Mouse (Mus musculus): ENCODE measurements around the gene Olfr617. TPM values are rescaled to one million over a fixed set of nuclear protein-coding genes. Genes with fewer than 3 reads are reported as not detected.
"Not testable (repeated sequence)": the region's sequence is repeated elsewhere in the genome, so short reads cannot be mapped to it uniquely, and the experiment has no call there.

Gene Olfr617
- not detected in 2 replicates for polyA plus RNA-seq (2014; fragmentation: Nextera tagmentation; extraction: Ambion mirVana)

- no peak within 1 kb of the TSS for H3K9ac ChIP-seq
- H3K4me3 ChIP-seq (replicated peaks; ENCODE audit: low read length): no peak within 1 kb of the TSS
- H3K4me2 ChIP-seq (replicated peaks): no peak within 1 kb of the TSS
- H3K9me3 ChIP-seq (ENCODE audit: control insufficient read depth, low read length): no peaks in the 10 kb centered on the region
- no peaks in the 10 kb centered on the region for H3K36me3 ChIP-seq (replicated peaks; ENCODE audit: control insufficient read depth, insufficient read depth)
- H3K27me3 ChIP-seq (ENCODE audit: control insufficient read depth, insufficient read depth, low read length): no peaks in the 10 kb centered on the region
- 81% methylated on average over 1 of the region's 1 CpGs for WGBS
- ATAC-seq (ENCODE audit: low FRiP score): no peak
- no peaks in the 10 kb centered on the region for H3K4me1 ChIP-seq (replicated peaks; ENCODE audit: control insufficient read depth, insufficient read depth, low read length)
- H3K27ac ChIP-seq: no peak within 1 kb of the TSS
- no peak for DNase-seq (ENCODE audit: low spot score)
Observed at GRCm38 (mm10) chr7:103572761-103573160, at the start of gene Olfr617. Gene Olfr617 (plus strand): TSS chr7:103573061.

GRCm38 (mm10) chr7:103542617-103543016 lies 30.2 kb upstream of the Olfr617 start, which contains the start of gene Olfr612:
Gene Olfr612 (minus strand): TSS chr7:103542717.
- not testable (repeated sequence) for H3K4me3 ChIP-seq (replicated peaks; ENCODE audit: low read length); H3K27ac ChIP-seq; H3K9me3 ChIP-seq (ENCODE audit: control insufficient read depth, low read length); H3K4me2 ChIP-seq (replicated peaks); H3K4me1 ChIP-seq (replicated peaks; ENCODE audit: control insufficient read depth, insufficient read depth, low read length); H3K9ac ChIP-seq; H3K36me3 ChIP-seq (replicated peaks; ENCODE audit: control insufficient read depth, insufficient read depth); DNase-seq (ENCODE audit: low spot score); H3K27me3 ChIP-seq (ENCODE audit: control insufficient read depth, insufficient read depth, low read length); ATAC-seq (ENCODE audit: low FRiP score)
- WGBS: 96% methylated on average over 2 of the region's 2 CpGs

DNA sequence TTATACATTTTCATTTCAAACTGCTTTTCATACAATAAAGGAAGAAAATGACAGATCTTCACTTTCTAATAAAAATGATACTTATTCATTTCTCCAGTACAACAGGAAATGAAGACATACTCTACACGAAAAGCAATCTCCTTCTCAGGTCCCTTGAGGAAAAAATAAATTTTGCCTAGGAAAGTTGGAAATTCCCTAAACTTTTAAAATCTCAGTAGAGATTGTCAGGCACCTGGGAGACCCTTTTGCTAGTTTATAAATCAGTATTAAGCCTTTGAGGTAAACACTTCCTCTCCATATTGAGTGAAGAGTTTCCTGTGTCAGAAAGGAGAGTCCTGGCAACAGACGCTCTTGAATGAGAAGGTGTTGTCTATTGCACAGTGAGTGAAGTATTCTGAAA lies 25.1 kb upstream of the Olfr617 start, which contains the start of gene Olfr613:
Gene Olfr613 (plus strand): TSS at position 301 of the 400 bp plus-strand sequence.
- ATAC-seq (ENCODE audit: low FRiP score): no peak
- 79% methylated on average over 2 of the region's 2 CpGs for WGBS

GRCm38 (mm10) chr7:103555779-103556178 lies 17.1 kb upstream of the Olfr617 start, which contains the start of gene Olfr615:
Gene Olfr615 (plus strand): TSS chr7:103556079.
- Histone ChIP-seq H3K4me1 (replicated peaks; ENCODE audit: control insufficient read depth, insufficient read depth, low read length) (no peaks in the 10 kb centered on the region), H3K4me2 (replicated peaks) (no peak within 1 kb of the TSS), H3K36me3 (replicated peaks; ENCODE audit: control insufficient read depth, insufficient read depth) (no peaks in the 10 kb centered on the region), H3K27me3 (ENCODE audit: control insufficient read depth, insufficient read depth, low read length) (no peaks in the 10 kb centered on the region), H3K9ac (no peak within 1 kb of the TSS), H3K9me3 (ENCODE audit: control insufficient read depth, low read length) (no peaks in the 10 kb centered on the region), H3K4me3 (replicated peaks; ENCODE audit: low read length) (no peak within 1 kb of the TSS), H3K27ac (no peak within 1 kb of the TSS)
- DNase-seq (ENCODE audit: low spot score) (no peak), ATAC-seq (ENCODE audit: low FRiP score) (no peak)
- WGBS: 84% methylated on average over 2 of the region's 2 CpGs

More for the DNA sequence above, 25.1 kb upstream of the Olfr617 start, which contains the start of gene Olfr613:
- DNase-seq (ENCODE audit: low spot score): no peak
- Histone ChIP-seq H3K4me1 (replicated peaks; ENCODE audit: control insufficient read depth, insufficient read depth, low read length) (no peaks in the 10 kb centered on the region), H3K9me3 (ENCODE audit: control insufficient read depth, low read length) (0 out of 2 replicates have a peak, but pooled peaks cover 3% of the 10 kb centered on the region), H3K27me3 (ENCODE audit: control insufficient read depth, insufficient read depth, low read length) (no peaks in the 10 kb centered on the region), H3K9ac (no peak within 1 kb of the TSS), H3K27ac (no peak within 1 kb of the TSS), H3K4me2 (replicated peaks) (no peak within 1 kb of the TSS), H3K4me3 (replicated peaks; ENCODE audit: low read length) (no peak within 1 kb of the TSS), H3K36me3 (replicated peaks; ENCODE audit: control insufficient read depth, insufficient read depth) (no peaks in the 10 kb centered on the region)

DNA sequence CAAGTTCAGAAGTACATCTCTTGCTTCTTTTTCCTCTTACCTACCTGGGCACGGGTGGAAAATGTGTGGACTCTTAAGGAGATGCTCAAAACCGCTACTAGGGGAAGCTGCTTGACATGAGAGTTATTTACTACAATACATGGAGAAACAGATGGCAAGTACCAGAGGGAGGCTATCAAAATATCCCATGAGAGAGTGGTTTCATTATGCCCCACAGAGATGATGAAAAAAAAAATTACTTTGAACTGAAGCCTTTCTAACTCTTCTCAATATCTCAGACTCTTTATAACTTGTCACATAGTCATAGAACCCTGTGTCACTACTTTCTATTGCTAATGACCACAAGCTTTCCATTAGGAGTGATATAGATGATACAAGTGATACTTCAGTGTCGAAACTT lies 3.8 kb upstream of the Olfr617 start, which contains the start of gene Olfr616:
Gene Olfr616 (minus strand): TSS at position 101 of the 400 bp plus-strand sequence.
- Histone ChIP-seq H3K4me2 (replicated peaks) (no peak within 1 kb of the TSS), H3K4me3 (replicated peaks; ENCODE audit: low read length) (no peak within 1 kb of the TSS), H3K36me3 (replicated peaks; ENCODE audit: control insufficient read depth, insufficient read depth) (no peaks in the 10 kb centered on the region), H3K9me3 (ENCODE audit: control insufficient read depth, low read length) (no peaks in the 10 kb centered on the region), H3K27ac (no peak within 1 kb of the TSS), H3K9ac (no peak within 1 kb of the TSS), H3K4me1 (replicated peaks; ENCODE audit: control insufficient read depth, insufficient read depth, low read length) (no peaks in the 10 kb centered on the region), H3K27me3 (ENCODE audit: control insufficient read depth, insufficient read depth, low read length) (no peaks in the 10 kb centered on the region)
- ATAC-seq (ENCODE audit: low FRiP score): no peak
- WGBS: 76% methylated on average over 3 of the region's 3 CpGs
- DNase-seq (ENCODE audit: low spot score): no peak

GRCm38 (mm10) chr7:103589803-103590202 lies 16.9 kb downstream of the Olfr617 start, which contains the start of gene Olfr618:
Gene Olfr618 (plus strand): TSS chr7:103590103.
- Histone ChIP-seq H3K9ac (no peak within 1 kb of the TSS), H3K4me2 (replicated peaks) (no peak within 1 kb of the TSS), H3K4me1 (replicated peaks; ENCODE audit: control insufficient read depth, insufficient read depth, low read length) (no peaks in the 10 kb centered on the region), H3K4me3 (replicated peaks; ENCODE audit: low read length) (no peak within 1 kb of the TSS), H3K9me3 (ENCODE audit: control insufficient read depth, low read length) (no peaks in the 10 kb centered on the region), H3K27ac (no peak within 1 kb of the TSS), H3K36me3 (replicated peaks; ENCODE audit: control insufficient read depth, insufficient read depth) (no peaks in the 10 kb centered on the region), H3K27me3 (ENCODE audit: control insufficient read depth, insufficient read depth, low read length) (no peaks in the 10 kb centered on the region)
- ATAC-seq (ENCODE audit: low FRiP score) (no peak), DNase-seq (ENCODE audit: low spot score) (no peak)
- 70% methylated on average over 2 of the region's 2 CpGs for WGBS

DNA sequence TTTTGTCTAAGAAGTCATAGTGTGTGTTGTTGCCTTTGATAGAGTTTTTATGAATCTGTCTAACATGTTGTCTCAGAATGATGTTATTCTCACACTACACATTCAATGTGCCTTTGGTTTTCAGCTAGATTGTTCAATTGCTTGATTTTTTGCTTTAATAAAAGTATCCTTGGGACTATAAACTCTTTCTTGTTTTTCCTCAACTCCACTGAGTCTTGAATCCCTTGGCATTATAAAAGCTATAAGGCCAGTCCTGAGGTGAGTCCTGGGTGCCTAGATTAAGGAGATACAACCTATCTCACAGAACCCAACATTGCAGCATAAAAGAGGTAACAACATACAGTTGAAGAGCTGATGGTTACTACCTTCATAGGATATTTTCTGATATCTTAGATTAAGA lies 27.4 kb downstream of the Olfr617 start, which contains the start of gene Olfr619:
Gene Olfr619 (plus strand): TSS at position 301 of the 400 bp plus-strand sequence.
- DNase-seq (ENCODE audit: low spot score) (no peak), ATAC-seq (ENCODE audit: low FRiP score) (no peak)
- no peaks in the 10 kb centered on the region for H3K4me1 ChIP-seq (replicated peaks; ENCODE audit: control insufficient read depth, insufficient read depth, low read length)
- no peak within 1 kb of the TSS for H3K4me3 ChIP-seq (replicated peaks; ENCODE audit: low read length)
- H3K27me3 ChIP-seq (ENCODE audit: control insufficient read depth, insufficient read depth, low read length): no peaks in the 10 kb centered on the region
- no peak within 1 kb of the TSS for H3K4me2 ChIP-seq (replicated peaks)
- H3K27ac ChIP-seq: no peak within 1 kb of the TSS
- H3K9ac ChIP-seq: no peak within 1 kb of the TSS
- H3K9me3 ChIP-seq (ENCODE audit: control insufficient read depth, low read length): no peaks in the 10 kb centered on the region
- H3K36me3 ChIP-seq (replicated peaks; ENCODE audit: control insufficient read depth, insufficient read depth): no peaks in the 10 kb centered on the region

- WGBS: 89% methylated on average over 2 of the region's 2 CpGs
- Histone ChIP-seq H3K4me1 (replicated peaks; ENCODE audit: control insufficient read depth, insufficient read depth, low read length) (no peaks in the 10 kb centered on the region), H3K4me2 (replicated peaks) (no peak overlapping the region), H3K4me3 (replicated peaks; ENCODE audit: low read length) (no peak overlapping the region), H3K36me3 (replicated peaks; ENCODE audit: control insufficient read depth, insufficient read depth) (no peaks in the 10 kb centered on the region), H3K27ac (no peak overlapping the region), H3K9me3 (ENCODE audit: control insufficient read depth, low read length) (no peaks in the 10 kb centered on the region), H3K9ac (no peak overlapping the region), H3K27me3 (ENCODE audit: control insufficient read depth, insufficient read depth, low read length) (no peaks in the 10 kb centered on the region)
- DNase-seq (ENCODE audit: low spot score) (no peak), ATAC-seq (ENCODE audit: low FRiP score) (no peak)
Observed at GRCm38 (mm10) chr7:103607425-103607824, 34.6 kb downstream of the Olfr617 start.

- no peak within 1 kb of the TSS for H3K27ac ChIP-seq
- no peaks in the 10 kb centered on the region for H3K9me3 ChIP-seq (ENCODE audit: control insufficient read depth, low read length)
- H3K4me1 ChIP-seq (replicated peaks; ENCODE audit: control insufficient read depth, insufficient read depth, low read length): no peaks in the 10 kb centered on the region
- no peak within 1 kb of the TSS for H3K4me2 ChIP-seq (replicated peaks)
- no peak within 1 kb of the TSS for H3K4me3 ChIP-seq (replicated peaks; ENCODE audit: low read length)
- no peak for DNase-seq (ENCODE audit: low spot score)
- no peak for ATAC-seq (ENCODE audit: low FRiP score)
- no peaks in the 10 kb centered on the region for H3K36me3 ChIP-seq (replicated peaks; ENCODE audit: control insufficient read depth, insufficient read depth)
- WGBS: 87% methylated on average over 2 of the region's 2 CpGs
- H3K27me3 ChIP-seq (ENCODE audit: control insufficient read depth, insufficient read depth, low read length): no peaks in the 10 kb centered on the region
- H3K9ac ChIP-seq: no peak within 1 kb of the TSS
Observed at GRCm38 (mm10) chr7:103612434-103612833, 39.6 kb downstream of the Olfr617 start, which contains the start of gene Olfr620. Gene Olfr620 (minus strand): TSS chr7:103612534.
